Mouse (Mus musculus): ENCODE data around the gene Nme8. TPM values are rescaled to one million over a fixed set of nuclear protein-coding genes. Genes with fewer than 3 reads are reported as not detected.

The Nme8 gene
- not detected in 2 replicates for polyA plus RNA-seq (2016; fragmentation: Nextera tagmentation; extraction: Ambion mirVana)

- ATAC-seq (ENCODE audit: insufficient number of reproducible peaks, insufficient read depth, low FRiP score, low TSS enrichment, low read depth), result no peak
- 0 out of 2 replicates have a peak, but pooled peaks cover 3% of the 10 kb centered on the region for H3K4me1 ChIP-seq (replicated peaks)
- 22% methylated on average over 7 of the region's 7 CpGs for WGBS
- H3K9me3 ChIP-seq, result no peaks in the 10 kb centered on the region
- H3K27me3 ChIP-seq, result peaks cover 7% of the 10 kb centered on the region; the same call in 1 of the 2 replicates
- H3K36me3 ChIP-seq, result no peaks in the 10 kb centered on the region
- no peak within 1 kb of the TSS for H3K4me3 ChIP-seq (replicated peaks)
- no peak within 1 kb of the TSS for H3K27ac ChIP-seq
- peak within 1 kb of the TSS; percentile 32; the same call in 1 of the 2 replicates for H3K4me2 ChIP-seq
- no peak within 1 kb of the TSS; the same call in 1 of the 2 replicates for H3K9ac ChIP-seq (replicated peaks)
Measured at GRCm38 (mm10) chr13:19697790-19698189, at the start of gene Nme8. Nme8 (minus strand) TSS chr13:19697794.

GRCm38 (mm10) chr13:19745741-19746140, 48.1 kb upstream of the Nme8 start:
- WGBS, result 71% methylated on average over 2 of the region's 2 CpGs
- no peak overlapping the region for H3K4me2 ChIP-seq
- no peak overlapping the region for H3K27ac ChIP-seq
- no peaks in the 10 kb centered on the region for H3K27me3 ChIP-seq
- H3K9ac ChIP-seq (replicated peaks), result no peak overlapping the region
- H3K4me3 ChIP-seq (replicated peaks), result no peak overlapping the region
- no peaks in the 10 kb centered on the region for H3K9me3 ChIP-seq
- no peaks in the 10 kb centered on the region for H3K36me3 ChIP-seq
- ATAC-seq (ENCODE audit: insufficient number of reproducible peaks, insufficient read depth, low FRiP score, low TSS enrichment, low read depth), result no peak
- no peaks in the 10 kb centered on the region for H3K4me1 ChIP-seq (replicated peaks)

- no peaks in the 10 kb centered on the region for H3K27me3 ChIP-seq
- WGBS, result 90% methylated on average over 5 of the region's 5 CpGs
Measured at GRCm38 (mm10) chr13:19744536-19744935, 46.9 kb upstream of the Nme8 start.

GRCm38 (mm10) chr13:19734597-19734996, 37.0 kb upstream of the Nme8 start:
- no peak for ATAC-seq (ENCODE audit: insufficient number of reproducible peaks, insufficient read depth, low FRiP score, low TSS enrichment, low read depth)
- Histone ChIP-seq H3K9ac (replicated peaks) (no peak overlapping the region), H3K36me3 (no peaks in the 10 kb centered on the region), H3K4me1 (replicated peaks) (no peaks in the 10 kb centered on the region), H3K27me3 (no peaks in the 10 kb centered on the region), H3K27ac (no peak overlapping the region), H3K9me3 (no peaks in the 10 kb centered on the region), H3K4me2 (no peak overlapping the region), H3K4me3 (replicated peaks) (no peak overlapping the region)
- WGBS, result 87% methylated on average over 5 of the region's 5 CpGs

More at GRCm38 (mm10) chr13:19744536-19744935, 46.9 kb upstream of the Nme8 start:
- no peaks in the 10 kb centered on the region for H3K9me3 ChIP-seq
- H3K4me2 ChIP-seq, result no peak overlapping the region
- no peak overlapping the region for H3K4me3 ChIP-seq (replicated peaks)
- H3K36me3 ChIP-seq, result no peaks in the 10 kb centered on the region
- ATAC-seq (ENCODE audit: insufficient number of reproducible peaks, insufficient read depth, low FRiP score, low TSS enrichment, low read depth), result no peak
- H3K27ac ChIP-seq, result no peak overlapping the region
- H3K9ac ChIP-seq (replicated peaks), result no peak overlapping the region
- H3K4me1 ChIP-seq (replicated peaks), result no peaks in the 10 kb centered on the region

- Histone ChIP-seq H3K4me3 (replicated peaks) (no peak overlapping the region), H3K4me2 (no peak overlapping the region), H3K36me3 (no peaks in the 10 kb centered on the region), H3K9ac (replicated peaks) (no peak overlapping the region), H3K4me1 (replicated peaks) (no peaks in the 10 kb centered on the region), H3K9me3 (no peaks in the 10 kb centered on the region), H3K27ac (no peak overlapping the region), H3K27me3 (no peaks in the 10 kb centered on the region)
- 79% methylated on average over 2 of the region's 2 CpGs for WGBS
- no peak for ATAC-seq (ENCODE audit: insufficient number of reproducible peaks, insufficient read depth, low FRiP score, low TSS enrichment, low read depth)
Measured at GRCm38 (mm10) chr13:19730826-19731225, 33.2 kb upstream of the Nme8 start.

GRCm38 (mm10) chr13:19718954-19719353, 21.4 kb upstream of the Nme8 start:
- Histone ChIP-seq H3K27me3 (no peaks in the 10 kb centered on the region), H3K27ac (no peak overlapping the region), H3K4me3 (replicated peaks) (no peak overlapping the region), H3K4me2 (no peak overlapping the region), H3K9ac (replicated peaks) (no peak overlapping the region), H3K4me1 (replicated peaks) (no peaks in the 10 kb centered on the region), H3K36me3 (no peaks in the 10 kb centered on the region), H3K9me3 (no peaks in the 10 kb centered on the region)
- WGBS, result 71% methylated on average over 5 of the region's 5 CpGs
- ATAC-seq (ENCODE audit: insufficient number of reproducible peaks, insufficient read depth, low FRiP score, low TSS enrichment, low read depth), result no peak

GRCm38 (mm10) chr13:19717201-19717600, 19.6 kb upstream of the Nme8 start:
- Histone ChIP-seq H3K4me2 (no peak overlapping the region), H3K27ac (no peak overlapping the region), H3K36me3 (no peaks in the 10 kb centered on the region), H3K4me1 (replicated peaks) (no peaks in the 10 kb centered on the region), H3K4me3 (replicated peaks) (no peak overlapping the region), H3K9me3 (no peaks in the 10 kb centered on the region), H3K9ac (replicated peaks) (no peak overlapping the region), H3K27me3 (no peaks in the 10 kb centered on the region)
- ATAC-seq (ENCODE audit: insufficient number of reproducible peaks, insufficient read depth, low FRiP score, low TSS enrichment, low read depth), result no peak
- WGBS, result 86% methylated on average over 2 of the region's 2 CpGs

GRCm38 (mm10) chr13:19703806-19704205, 6.2 kb upstream of the Nme8 start:
- Histone ChIP-seq H3K4me1 (replicated peaks) (no peaks in the 10 kb centered on the region), H3K36me3 (no peaks in the 10 kb centered on the region), H3K4me2 (no peak overlapping the region), H3K27me3 (no peaks in the 10 kb centered on the region), H3K27ac (no peak overlapping the region), H3K9me3 (no peaks in the 10 kb centered on the region), H3K9ac (replicated peaks) (no peak overlapping the region), H3K4me3 (replicated peaks) (no peak overlapping the region)
- no peak for ATAC-seq (ENCODE audit: insufficient number of reproducible peaks, insufficient read depth, low FRiP score, low TSS enrichment, low read depth)
- 59% methylated on average over 4 of the region's 4 CpGs for WGBS

- no peak for ATAC-seq (ENCODE audit: insufficient number of reproducible peaks, insufficient read depth, low FRiP score, low TSS enrichment, low read depth)
- Histone ChIP-seq H3K4me3 (replicated peaks) (no peak overlapping the region), H3K9me3 (no peaks in the 10 kb centered on the region), H3K4me2 (no peak overlapping the region), H3K27me3 (peaks cover 7% of the 10 kb centered on the region; the same call in 1 of the 2 replicates), H3K27ac (no peak overlapping the region), H3K4me1 (replicated peaks) (0 out of 2 replicates have a peak, but pooled peaks cover 3% of the 10 kb centered on the region), H3K9ac (replicated peaks) (no peak overlapping the region), H3K36me3 (no peaks in the 10 kb centered on the region)
- 80% methylated on average over 11 of the region's 11 CpGs for WGBS
Measured at GRCm38 (mm10) chr13:19701443-19702078, 4.0 kb upstream of the Nme8 start.

- 0 out of 2 replicates have a peak, but pooled peaks cover 3% of the 10 kb centered on the region for H3K4me1 ChIP-seq (replicated peaks)
- no peaks in the 10 kb centered on the region for H3K36me3 ChIP-seq
- H3K4me3 ChIP-seq (replicated peaks), result no peak overlapping the region
- H3K4me2 ChIP-seq, result no peak overlapping the region
- no peak overlapping the region for H3K9ac ChIP-seq (replicated peaks)
- no peak overlapping the region for H3K27ac ChIP-seq
- ATAC-seq (ENCODE audit: insufficient number of reproducible peaks, insufficient read depth, low FRiP score, low TSS enrichment, low read depth), result no peak
- 87% methylated on average over 4 of the region's 4 CpGs for WGBS
- peaks cover 7% of the 10 kb centered on the region; the same call in 1 of the 2 replicates for H3K27me3 ChIP-seq
- H3K9me3 ChIP-seq, result no peaks in the 10 kb centered on the region
Measured at GRCm38 (mm10) chr13:19700733-19701442, 3.3 kb upstream of the Nme8 start.

GRCm38 (mm10) chr13:19698524-19699173, 1.1 kb upstream of the Nme8 start:
- Histone ChIP-seq H3K36me3 (no peaks in the 10 kb centered on the region), H3K27me3 (peaks cover 7% of the 10 kb centered on the region; the same call in 1 of the 2 replicates), H3K27ac (no peak overlapping the region), H3K4me2 (no peak overlapping the region), H3K4me3 (replicated peaks) (no peak overlapping the region), H3K9ac (replicated peaks) (no peak overlapping the region), H3K4me1 (replicated peaks) (0 out of 2 replicates have a peak, but pooled peaks cover 3% of the 10 kb centered on the region), H3K9me3 (no peaks in the 10 kb centered on the region)
- 26% methylated on average over 12 of the region's 12 CpGs for WGBS
- ATAC-seq (ENCODE audit: insufficient number of reproducible peaks, insufficient read depth, low FRiP score, low TSS enrichment, low read depth), result no peak
